ENCODE assay signal across 8 mouse cellular contexts in genomic region chr15:77151816-77152215, GRCm38 (mm10).
DNase-seq lines count a peak whose midpoint lies in the region; ATAC-seq and TF ChIP-seq lines count a peak whose summit lies in the region.

No protein-coding gene starts in this region.

- TF ChIP-seq CTCF in cerebellum, adult 2 months (IDR thresholded peaks at IDR 0.05; ENCODE audit: borderline replicate concordance, insufficient read depth, low read depth, low read length) = no peak
- TF ChIP-seq CTCF in lung, postnatal 0 days (IDR thresholded peaks at IDR 0.05) = no peak
- no peak for TF ChIP-seq CTCF in lung, adult 2 months (IDR thresholded peaks at IDR 0.05; ENCODE audit: insufficient read depth, low read length)

- ATAC-seq in lung, postnatal 0 days = no peak
- ATAC-seq in liver, embryonic 11.5 days (replicated peaks; ENCODE audit: low FRiP score) = no peak
- ATAC-seq in erythroid progenitor cell, adult 5-6 weeks (replicated peaks; ENCODE audit: low FRiP score, poor library complexity, severe bottlenecking) = no peak

- H3K27ac ChIP-seq in cerebellum, adult 2 months (ENCODE audit: insufficient read depth, low read length) = peak overlapping the region; percentile 62; the same call in 1 of the 2 replicates
- H3K27ac ChIP-seq in lung, postnatal 0 days (ENCODE audit: low read length) = peak overlapping the region; percentile 9; the same call in 1 of the 2 replicates
- no peak overlapping the region for H3K27ac ChIP-seq in liver, embryonic 11.5 days (ENCODE audit: low read depth, low read length)

- no peak overlapping the region for H3K9ac ChIP-seq in lung, postnatal 0 days (replicated peaks; ENCODE audit: low read depth)
- no peak overlapping the region for H3K9ac ChIP-seq in liver, embryonic 11.5 days (ENCODE audit: low read depth, low read length)

- H3K36me3 ChIP-seq in lung, postnatal 0 days (ENCODE audit: insufficient read depth, low read length) = no peaks in the 10 kb centered on the region
- no peaks in the 10 kb centered on the region for H3K36me3 ChIP-seq in liver, embryonic 11.5 days (ENCODE audit: control insufficient read depth, insufficient read depth, low read length)

- WGBS in cerebellum, adult 2 months = 5% methylated on average over 4 of the region's 4 CpGs
- WGBS in lung, postnatal 0 days = 11% methylated on average over 4 of the region's 4 CpGs
- 28% methylated on average over 4 of the region's 4 CpGs for WGBS in lung, adult 2 months
- WGBS in liver, embryonic 11.5 days = 25% methylated on average over 4 of the region's 4 CpGs

- peak overlapping the region; percentile 60 for H3K4me2 ChIP-seq in lung, postnatal 0 days (replicated peaks; ENCODE audit: low read depth, low read length)
- peak overlapping the region; percentile 69 for H3K4me2 ChIP-seq in liver, embryonic 11.5 days

- peak overlapping the region; percentile 74 for H3K4me3 ChIP-seq in cerebellum, adult 2 months (replicated peaks; ENCODE audit: insufficient read depth, low read depth, low read length)
- peak overlapping the region; percentile 42; the same call in 1 of the 2 replicates for H3K4me3 ChIP-seq in lung, postnatal 0 days (ENCODE audit: low read depth, low read length)
- H3K4me3 ChIP-seq in lung, adult 2 months (replicated peaks; ENCODE audit: extremely low read depth, low read depth, low read length) = no peak overlapping the region
- H3K4me3 ChIP-seq in liver, embryonic 11.5 days (ENCODE audit: low read depth, low read length) = peak overlapping the region; percentile 55

- no peak for TF ChIP-seq EP300 in lung, postnatal 0 days (IDR thresholded peaks at IDR 0.05)

- H3K9me3 ChIP-seq in lung, postnatal 0 days (ENCODE audit: low read length) = no peaks in the 10 kb centered on the region
- H3K9me3 ChIP-seq in liver, embryonic 11.5 days (ENCODE audit: control insufficient read depth, low read length) = no peaks in the 10 kb centered on the region

- DNase-seq in cerebellum, adult 2 months = peak; percentile 42 to 48
- DNase-seq in cerebellum, adult 9-10 months = no peak
- no peak for DNase-seq in lung, postnatal 0 days (ENCODE audit: low spot score)
- no peak for DNase-seq in lung, adult 2 months
- DNase-seq in liver, embryonic 11.5 days (ENCODE audit: low spot score) = no peak
- no peak for DNase-seq in natural killer cell, adult 2 months (ENCODE audit: low spot score in 2 of 2)
- DNase-seq in urinary bladder, adult 2 months (ENCODE audit: low spot score) = no peak

- TF ChIP-seq POLR2A in cerebellum, adult 2 months (IDR thresholded peaks at IDR 0.05; ENCODE audit: borderline replicate concordance, insufficient read depth, low read length) = no peak
- no peak for TF ChIP-seq POLR2A in lung, adult 2 months (IDR thresholded peaks at IDR 0.05; ENCODE audit: borderline replicate concordance, extremely low read depth, low read depth, low read length)

- no peaks in the 10 kb centered on the region for H3K27me3 ChIP-seq in cerebellum, adult 2 months (ENCODE audit: control insufficient read depth, insufficient read depth, low read length)
- H3K27me3 ChIP-seq in lung, postnatal 0 days (replicated peaks; ENCODE audit: insufficient read depth, low read length) = no peaks in the 10 kb centered on the region
- H3K27me3 ChIP-seq in liver, embryonic 11.5 days (replicated peaks; ENCODE audit: control insufficient read depth, insufficient read depth, low read length) = no peaks in the 10 kb centered on the region; the same call in 1 of the 2 replicates

- H3K4me1 ChIP-seq in cerebellum, adult 2 months (ENCODE audit: control insufficient read depth, insufficient read depth, low read length) = peaks cover 24% of the 10 kb centered on the region
- peaks cover 38% of the 10 kb centered on the region; the same call in 1 of the 2 replicates for H3K4me1 ChIP-seq in lung, postnatal 0 days (ENCODE audit: insufficient read depth, low read depth, low read length)
- H3K4me1 ChIP-seq in lung, adult 2 months (ENCODE audit: control insufficient read depth, insufficient read depth, low read length) = peaks cover 24% of the 10 kb centered on the region
- peaks cover 22% of the 10 kb centered on the region for H3K4me1 ChIP-seq in liver, embryonic 11.5 days (replicated peaks; ENCODE audit: control insufficient read depth, insufficient read depth, low read length)

Comparison
In these comparisons a context has a peak if more than half of its experiments do, and no peak if none do; other contexts are left out.
1. DNase-seq: peak in cerebellum, adult 2 months (2 of 2); none in cerebellum, adult 9-10 months (single experiment), lung, postnatal 0 days (single experiment), lung, adult 2 months (single experiment), liver, embryonic 11.5 days (single experiment), natural killer cell, adult 2 months (0 of 2) and urinary bladder, adult 2 months (single experiment).